12 mouse cellular contexts compared by ENCODE assay signal in the genomic region with DNA sequence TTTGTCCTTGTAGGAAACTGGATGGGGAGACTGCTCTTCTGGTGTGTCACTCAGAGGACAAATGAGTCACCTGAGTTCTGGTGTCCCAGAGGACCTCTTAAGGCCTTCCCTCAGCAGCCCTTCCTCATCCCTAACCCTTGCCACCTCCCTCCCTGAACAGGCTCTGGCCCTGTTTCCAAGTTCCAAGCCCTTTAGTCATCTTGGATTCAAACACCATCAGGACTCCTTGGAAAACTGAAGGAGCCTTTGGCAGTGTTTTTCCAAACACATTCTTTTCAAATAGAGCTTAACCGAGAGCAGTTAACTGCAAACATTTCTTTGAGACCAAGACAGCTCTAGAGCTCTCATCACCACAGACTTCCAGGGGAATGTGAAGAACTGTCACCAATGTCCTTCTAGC. TPM values are rescaled to one million over a fixed set of nuclear protein-coding genes. Genes with fewer than 3 reads are reported as not detected.
DNase-seq lines count a peak whose midpoint lies in the region; ATAC-seq lines count a peak whose summit lies in the region.
"Had no signal": no experiment of that assay in that cellular context is flagged by ENCODE, and none has a peak within 500 bp of the region (broad histone marks: within the 10 kb centered on the region; RNA-seq: fewer than 3 reads in every experiment).

No protein-coding gene starts in this region.

- H3K4me3 ChIP-seq in lung, embryonic 16.5 days (ENCODE audit: low read length): no peak overlapping the region
- H3K4me3 ChIP-seq: embryonic facial prominence, embryonic 10.5 days had no signal

- H3K9ac ChIP-seq in lung, embryonic 16.5 days (ENCODE audit: low read length): no peak overlapping the region

- H3K9me3 ChIP-seq in lung, embryonic 16.5 days (ENCODE audit: control insufficient read depth, low read length): no peaks in the 10 kb centered on the region
- H3K9me3 ChIP-seq: embryonic facial prominence, embryonic 10.5 days had no signal

- H3K36me3 ChIP-seq in lung, embryonic 16.5 days (ENCODE audit: control insufficient read depth, insufficient read depth, low read length): no peaks in the 10 kb centered on the region
- H3K36me3 ChIP-seq: embryonic facial prominence, embryonic 10.5 days had no signal

- H3K4me1 ChIP-seq in lung, embryonic 16.5 days (replicated peaks; ENCODE audit: control insufficient read depth, insufficient read depth, low read length): peaks cover 5% of the 10 kb centered on the region
- H3K4me1 ChIP-seq: embryonic facial prominence, embryonic 10.5 days had no signal

- H3K27ac ChIP-seq in lung, embryonic 16.5 days (ENCODE audit: low read length): no peak overlapping the region
- H3K27ac ChIP-seq: embryonic facial prominence, embryonic 10.5 days had no signal

- no peaks in the 10 kb centered on the region for H3K27me3 ChIP-seq in lung, embryonic 16.5 days (ENCODE audit: control insufficient read depth, insufficient read depth, low read depth, low read length)

- DNase-seq in urinary bladder, postnatal 14 days (ENCODE audit: low spot score): peak; percentile 62
- no peak for DNase-seq in urinary bladder, adult 2 months (ENCODE audit: low spot score)
- DNase-seq in gastrocnemius, postnatal 25 days: peak; percentile 63
- DNase-seq in frontal cortex, postnatal 10 days (ENCODE audit: low spot score in 2 of 2): no peak
- DNase-seq in layer of hippocampus, adult 9-11 months: no peak
- DNase-seq in c-Kit-positive CD71-positive TER-119-positive erythroid progenitor cells, embryonic 14.5 days (ENCODE audit: low spot score): no peak
- DNase-seq: cerebellum, adult 11 months; kidney, postnatal 25 days; retina, postnatal 1 day had no signal

- WGBS in lung, embryonic 16.5 days: 38% methylated on average over 1 of the region's 1 CpGs

- ATAC-seq in lung, embryonic 16.5 days (ENCODE audit: low read depth): peak; percentile 46
- ATAC-seq: hindbrain, embryonic 16.5 days had no signal

- H3K4me2 ChIP-seq in lung, embryonic 16.5 days (ENCODE audit: low read depth, low read length): no peak overlapping the region

RNA-seq across cellular contexts. Expression of a gene that starts 26.1 kb away (rescaled TPM):
- polyA plus RNA-seq in urinary bladder, adult 2 months (2012; rRNA removed): 10.5 TPM in 2 replicates
- 1 to 10 TPM; 2.2 to 3.7 TPM for total RNA-seq in gastrocnemius, postnatal 25 days (2021)
- 5.0 and 5.3 TPM in 2 replicates for polyA plus RNA-seq in lung, embryonic 16.5 days (2015; fragmentation: Nextera tagmentation; extraction: Ambion mirVana)

RNA-seq across cellular contexts. Expression of a gene that starts 42.2 kb away (rescaled TPM):
- 0.12 and 0.13 TPM in 2 replicates for polyA plus RNA-seq in urinary bladder, adult 2 months (2012; rRNA removed)
- under 1 TPM in 1 of 2 experiments, not detected in 1; 0.08 TPM for total RNA-seq in gastrocnemius, postnatal 25 days (2021)
- polyA plus RNA-seq in lung, embryonic 16.5 days (2015; fragmentation: Nextera tagmentation; extraction: Ambion mirVana): 0.33 and 0.60 TPM in 2 replicates
- polyA plus RNA-seq: embryonic facial prominence, embryonic 10.5 days had no signal

Comparison
In these comparisons a context has a peak if more than half of its experiments do, and no peak if none do; other contexts are left out.
1. DNase-seq: peak in urinary bladder, postnatal 14 days (single experiment) and gastrocnemius, postnatal 25 days (single experiment); none in urinary bladder, adult 2 months (single experiment), frontal cortex, postnatal 10 days (0 of 2), layer of hippocampus, adult 9-11 months (single experiment) and c-Kit-positive CD71-positive TER-119-positive erythroid progenitor cells, embryonic 14.5 days (single experiment).